Mouse (Mus musculus): ENCODE data around the gene Pink1. TPM values are rescaled to one million over a fixed set of nuclear protein-coding genes. Genes with fewer than 3 reads are reported as not detected.
"Not testable (repeated sequence)": the region's sequence is repeated elsewhere in the genome, so short reads cannot be mapped to it uniquely, and the experiment has no call there.

The Pink1 gene
- polyA plus RNA-seq, 1 experiment from 2014 or later, result 50.5 TPM

DNA sequence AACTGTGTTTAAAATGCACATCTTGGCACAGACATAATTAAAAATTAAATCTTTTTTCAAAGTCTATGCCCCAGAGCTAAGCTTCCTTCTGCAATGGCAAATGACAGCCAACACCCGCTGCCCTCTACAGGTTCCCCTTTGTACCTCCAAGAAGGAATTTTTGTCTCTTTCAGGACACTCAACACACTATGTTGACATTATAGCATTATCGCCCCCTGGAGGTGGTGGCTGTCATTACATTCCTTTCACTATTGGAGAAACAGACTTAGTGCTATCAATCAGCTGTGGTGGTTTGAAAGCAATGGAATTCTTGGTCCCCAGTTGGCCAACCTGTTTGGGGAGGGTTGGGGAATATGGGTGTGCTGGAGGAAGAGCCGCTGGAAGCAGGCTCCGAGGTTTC is 13.9 kb upstream of the Pink1 start:
- Histone ChIP-seq H3K27me3 (no peaks in the 10 kb centered on the region), H3K4me2 (replicated peaks) (no peak overlapping the region), H3K4me3 (no peak overlapping the region), H3K27ac (no peak overlapping the region), H3K9ac (no peak overlapping the region), H3K4me1 (peaks cover 13% of the 10 kb centered on the region), H3K9me3 (no peaks in the 10 kb centered on the region), H3K36me3 (no peaks in the 10 kb centered on the region)
- ATAC-seq (ENCODE audit: low FRiP score, low read depth), result no peak
- 29% methylated on average over 4 of the region's 4 CpGs for WGBS

DNA sequence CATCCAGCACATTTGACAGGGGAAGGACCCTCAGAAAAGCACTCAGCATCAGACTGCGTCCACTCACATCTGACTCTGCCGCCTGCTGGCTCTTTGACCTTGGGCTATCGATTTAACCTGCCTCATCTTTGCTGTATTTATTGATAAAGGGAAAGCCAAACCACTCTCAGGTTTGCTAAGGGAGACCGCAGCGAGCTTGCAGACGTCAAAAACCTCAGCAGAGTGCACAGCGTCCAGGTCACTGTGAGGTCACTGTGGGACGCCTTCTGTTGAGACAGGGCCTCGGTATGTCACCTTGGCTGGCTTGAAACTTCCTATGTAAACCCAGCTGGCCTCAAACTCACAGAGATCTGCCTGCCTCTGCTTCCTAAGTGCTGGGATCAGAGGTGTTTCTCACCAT is 11.2 kb upstream of the Pink1 start:
- H3K9me3 ChIP-seq, result no peaks in the 10 kb centered on the region
- 79% methylated on average over 9 of the region's 9 CpGs for WGBS
- peaks cover under 1% of the 10 kb centered on the region; the same call in 1 of the 2 replicates for H3K27me3 ChIP-seq
- ATAC-seq (ENCODE audit: low FRiP score, low read depth), result no peak
- no peak overlapping the region for H3K4me3 ChIP-seq
- no peak overlapping the region for H3K9ac ChIP-seq
- H3K4me2 ChIP-seq (replicated peaks), result no peak overlapping the region
- H3K4me1 ChIP-seq, result no peaks in the 10 kb centered on the region
- H3K27ac ChIP-seq, result no peak overlapping the region
- H3K36me3 ChIP-seq, result no peaks in the 10 kb centered on the region

DNA sequence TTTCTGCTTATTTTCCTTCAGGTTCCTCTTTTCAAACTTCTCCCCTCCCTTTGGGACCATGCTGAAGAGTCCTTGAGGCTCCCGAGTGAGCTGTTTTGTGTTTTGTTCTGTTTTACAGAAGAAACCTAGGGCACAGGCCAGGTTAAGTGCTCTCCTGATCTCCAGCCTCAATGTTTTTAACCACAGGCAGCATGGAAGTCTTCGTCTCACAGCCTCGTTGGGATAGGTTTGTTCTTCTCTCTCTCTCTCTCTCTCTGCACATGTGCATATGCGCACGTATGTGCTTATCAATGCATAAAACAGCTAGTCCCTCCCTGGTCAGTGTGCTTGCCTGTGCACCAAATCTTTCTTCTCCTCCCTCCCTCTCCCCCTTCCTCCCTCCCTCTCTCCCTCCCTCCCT is 10.8 kb upstream of the Pink1 start:
- H3K36me3 ChIP-seq, result no peaks in the 10 kb centered on the region
- no peak overlapping the region for H3K27ac ChIP-seq
- H3K4me2 ChIP-seq (replicated peaks), result no peak overlapping the region
- peaks cover 5% of the 10 kb centered on the region for H3K27me3 ChIP-seq
- no peak overlapping the region for H3K9ac ChIP-seq
- H3K9me3 ChIP-seq, result no peaks in the 10 kb centered on the region
- WGBS, result 73% methylated on average over 5 of the region's 5 CpGs
- H3K4me3 ChIP-seq, result no peak overlapping the region
- ATAC-seq (ENCODE audit: low FRiP score, low read depth), result no peak
- H3K4me1 ChIP-seq, result no peaks in the 10 kb centered on the region

DNA sequence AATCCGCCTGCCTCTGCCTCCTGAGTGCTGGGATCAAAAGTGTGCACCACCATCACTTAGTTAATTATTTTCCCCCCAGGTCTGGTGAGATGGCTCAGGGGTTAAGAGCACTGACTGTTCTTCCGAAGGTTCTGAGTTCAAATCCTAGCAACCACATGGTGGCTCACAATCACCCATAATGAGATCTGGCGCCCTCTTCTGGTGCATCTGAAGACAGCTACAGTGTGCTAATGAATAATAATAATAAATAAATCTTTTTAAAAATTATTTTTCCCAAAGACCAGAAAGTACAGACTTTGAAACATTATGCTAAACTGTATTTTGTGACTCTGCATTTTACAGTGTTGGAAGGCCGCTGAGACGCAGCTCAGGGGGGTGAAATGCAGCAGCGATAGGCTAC is 9.5 kb upstream of the Pink1 start:
- Histone ChIP-seq H3K9me3 (no peaks in the 10 kb centered on the region), H3K27me3 (peaks cover 16% of the 10 kb centered on the region), H3K4me3 (no peak overlapping the region), H3K27ac (no peak overlapping the region), H3K9ac (no peak overlapping the region), H3K36me3 (no peaks in the 10 kb centered on the region), H3K4me1 (no peaks in the 10 kb centered on the region), H3K4me2 (replicated peaks) (no peak overlapping the region)
- ATAC-seq (ENCODE audit: low FRiP score, low read depth), result no peak
- WGBS, result 86% methylated on average over 6 of the region's 6 CpGs

DNA sequence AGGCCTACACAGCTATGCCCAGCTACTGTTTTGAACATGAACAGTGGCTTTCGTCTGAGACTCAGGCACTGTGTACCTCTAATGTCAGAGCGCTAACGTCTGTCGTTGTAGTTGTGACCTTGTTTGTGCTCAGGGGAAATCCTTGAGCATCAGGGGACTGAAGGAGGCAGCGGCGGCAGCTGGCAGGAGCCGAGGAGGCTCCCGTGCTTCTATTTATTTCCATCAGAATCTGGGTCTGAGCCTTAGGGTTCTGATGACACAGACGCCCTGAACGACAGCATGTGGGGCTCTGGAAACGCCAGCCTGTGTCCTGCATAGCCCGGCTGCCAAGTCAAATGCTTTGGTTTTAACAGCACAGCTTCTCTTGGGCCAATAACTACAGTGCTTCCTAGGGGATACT is 8.9 kb upstream of the Pink1 start:
- Histone ChIP-seq H3K4me2 (replicated peaks) (no peak overlapping the region), H3K4me3 (no peak overlapping the region), H3K27ac (no peak overlapping the region), H3K27me3 (peaks cover 16% of the 10 kb centered on the region), H3K36me3 (no peaks in the 10 kb centered on the region), H3K9ac (no peak overlapping the region), H3K9me3 (no peaks in the 10 kb centered on the region), H3K4me1 (no peaks in the 10 kb centered on the region; the same call in 1 of the 2 replicates)
- ATAC-seq (ENCODE audit: low FRiP score, low read depth), result no peak
- 81% methylated on average over 12 of the region's 12 CpGs for WGBS

DNA sequence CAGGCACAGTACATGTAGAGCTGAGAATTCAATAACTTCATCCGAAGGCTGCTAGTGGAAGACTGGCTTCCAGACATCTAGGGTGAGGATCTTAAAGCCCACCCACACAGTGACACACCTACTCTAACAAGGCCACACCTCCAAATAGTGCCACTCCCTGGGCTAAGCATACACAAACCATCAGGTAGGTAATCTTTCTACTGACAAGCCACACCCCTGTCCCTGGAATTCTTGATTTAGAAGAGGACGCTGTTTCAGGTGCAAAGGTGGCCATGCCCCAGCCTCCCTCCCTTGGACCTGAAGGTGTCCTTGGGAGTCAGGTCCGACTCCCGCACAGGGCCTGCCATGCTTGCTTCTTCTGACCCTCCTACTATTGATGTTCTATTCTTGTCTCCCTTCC is 7.0 kb upstream of the Pink1 start:
- Histone ChIP-seq H3K4me3 (no peak overlapping the region), H3K9ac (no peak overlapping the region), H3K36me3 (no peaks in the 10 kb centered on the region), H3K9me3 (peaks cover 4% of the 10 kb centered on the region; the same call in 1 of the 2 replicates), H3K27me3 (peaks cover 16% of the 10 kb centered on the region), H3K4me1 (no peaks in the 10 kb centered on the region; the same call in 1 of the 2 replicates), H3K27ac (no peak overlapping the region), H3K4me2 (replicated peaks) (no peak overlapping the region)
- WGBS, result 88% methylated on average over 4 of the region's 4 CpGs
- ATAC-seq (ENCODE audit: low FRiP score, low read depth), result no peak

DNA sequence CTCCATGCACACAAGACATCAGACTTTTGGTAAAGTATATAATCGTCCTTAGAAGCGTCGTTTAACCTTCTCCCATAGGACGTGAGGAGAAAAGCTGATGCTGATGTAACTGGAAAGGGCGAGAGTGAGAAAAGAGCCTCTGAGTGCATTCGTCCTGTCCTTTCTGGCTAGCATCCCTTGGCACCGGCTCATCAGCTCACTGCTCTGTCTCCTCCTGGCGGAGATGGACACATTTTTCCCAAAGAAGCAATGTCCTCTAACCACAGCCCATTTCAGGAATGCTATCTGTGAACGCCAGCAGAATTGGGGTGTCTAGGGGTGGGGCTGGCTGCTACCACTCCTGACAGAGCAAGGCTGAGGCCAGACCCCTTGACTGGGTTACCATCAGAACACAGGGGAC is 5.5 kb upstream of the Pink1 start:
- no peaks in the 10 kb centered on the region for H3K36me3 ChIP-seq
- no peaks in the 10 kb centered on the region; the same call in 1 of the 2 replicates for H3K4me1 ChIP-seq
- no peak overlapping the region for H3K9ac ChIP-seq
- no peak overlapping the region for H3K4me3 ChIP-seq
- no peak overlapping the region for H3K27ac ChIP-seq
- WGBS, result 82% methylated on average over 9 of the region's 9 CpGs
- peaks cover 16% of the 10 kb centered on the region for H3K27me3 ChIP-seq
- ATAC-seq (ENCODE audit: low FRiP score, low read depth), result no peak
- H3K4me2 ChIP-seq (replicated peaks), result no peak overlapping the region
- peaks cover 5% of the 10 kb centered on the region; the same call in 1 of the 2 replicates for H3K9me3 ChIP-seq

DNA sequence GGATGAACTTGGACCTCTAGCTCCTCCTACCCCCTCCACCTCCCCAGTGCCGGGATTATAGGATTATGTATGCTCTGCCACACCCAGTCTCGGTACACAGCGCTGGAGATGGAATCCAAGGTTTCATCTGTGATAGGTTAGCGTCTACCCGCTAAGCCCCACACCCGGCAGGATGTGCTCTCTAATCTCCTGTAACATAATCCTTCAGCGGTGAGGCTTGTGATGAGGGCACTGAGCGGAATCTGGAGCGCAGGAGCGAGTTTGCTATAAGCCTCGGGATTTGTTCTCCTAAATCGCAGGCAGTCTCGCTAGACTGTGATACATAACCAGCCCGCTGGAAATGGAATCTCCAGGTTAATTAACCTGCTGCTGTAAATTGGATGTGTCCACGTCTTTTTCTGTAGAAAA is 4.2 kb upstream of the Pink1 start:
- no peak for ATAC-seq (ENCODE audit: low FRiP score, low read depth)
- no peak overlapping the region for H3K4me2 ChIP-seq (replicated peaks)
- peaks cover 4% of the 10 kb centered on the region; the same call in 1 of the 2 replicates for H3K4me1 ChIP-seq
- H3K9me3 ChIP-seq, result peaks cover 5% of the 10 kb centered on the region; the same call in 1 of the 2 replicates
- H3K36me3 ChIP-seq, result no peaks in the 10 kb centered on the region
- no peak overlapping the region for H3K27ac ChIP-seq
- H3K27me3 ChIP-seq, result peaks cover 16% of the 10 kb centered on the region
- H3K4me3 ChIP-seq, result no peak overlapping the region
- WGBS, result 17% methylated on average over 15 of the region's 15 CpGs
- H3K9ac ChIP-seq, result 0 out of 2 replicates have a peak overlapping the region, but pooled peaks have one; percentile 13

DNA sequence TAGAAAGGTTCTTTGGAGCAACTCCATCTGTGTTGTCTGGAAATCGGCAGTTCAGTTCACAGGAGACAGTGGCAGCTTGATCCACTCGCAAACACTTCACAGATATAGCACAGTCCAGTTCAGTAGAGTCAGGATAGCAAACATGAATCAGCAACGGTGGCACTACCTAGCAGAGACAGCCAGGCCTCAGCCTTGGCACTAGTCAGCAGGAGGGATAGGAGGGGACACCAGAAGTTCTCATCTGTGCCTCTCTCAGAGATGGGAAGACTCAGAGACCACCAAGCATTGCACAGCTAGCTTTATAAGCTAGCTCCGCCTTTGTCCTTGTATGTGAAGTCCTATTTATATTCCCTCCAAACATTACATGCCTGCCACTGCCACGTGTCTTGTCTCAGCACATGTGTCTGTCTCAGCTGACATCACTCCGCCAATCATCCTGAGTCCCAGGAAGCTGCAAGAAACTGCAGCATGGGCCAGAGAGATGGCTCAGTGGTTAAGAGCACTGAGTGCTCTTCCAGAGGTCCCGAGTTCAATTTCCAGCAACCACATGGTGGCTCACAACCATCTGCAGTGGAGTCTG is 1.9 kb upstream of the Pink1 start:
- Histone ChIP-seq H3K4me1 (peaks cover 7% of the 10 kb centered on the region; the same call in 1 of the 2 replicates), H3K4me3 (peak overlapping the region; percentile 38), H3K27me3 (peaks cover 16% of the 10 kb centered on the region), H3K36me3 (no peaks in the 10 kb centered on the region), H3K9ac (peak overlapping the region; percentile 51), H3K9me3 (peaks cover 5% of the 10 kb centered on the region; the same call in 1 of the 2 replicates), H3K4me2 (replicated peaks) (peak overlapping the region; percentile 60), H3K27ac (peak overlapping the region; percentile 48; the same call in 1 of the 2 replicates)
- WGBS, result 70% methylated on average over 7 of the region's 7 CpGs
- ATAC-seq (ENCODE audit: low FRiP score, low read depth), result no peak

DNA sequence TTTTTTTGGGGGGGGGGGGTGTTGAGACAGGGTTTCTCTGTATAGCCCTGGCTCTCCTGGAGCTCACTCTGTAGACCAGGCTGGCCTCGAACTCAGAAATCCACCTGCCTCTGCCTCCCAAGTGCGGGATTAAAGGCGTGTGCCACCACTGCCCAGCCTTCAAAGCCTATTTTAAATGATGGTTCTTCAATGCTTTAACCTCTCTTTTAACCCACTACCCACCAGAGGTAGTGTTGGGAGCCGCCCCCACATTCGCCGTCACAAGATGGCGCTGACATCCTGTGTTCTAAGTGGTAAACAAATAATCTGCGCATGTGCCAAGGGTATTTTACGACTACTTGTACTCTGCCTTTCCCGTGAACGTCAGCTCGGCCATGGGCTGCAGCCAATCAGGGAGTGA is 1.0 kb upstream of the Pink1 start:
- H3K27ac ChIP-seq; H3K4me2 ChIP-seq (replicated peaks); H3K4me1 ChIP-seq; H3K36me3 ChIP-seq; H3K9ac ChIP-seq; H3K4me3 ChIP-seq; ATAC-seq (ENCODE audit: low FRiP score, low read depth); H3K9me3 ChIP-seq: not testable (repeated sequence)
- H3K27me3 ChIP-seq, result peaks cover 14% of the 10 kb centered on the region
- WGBS, result 58% methylated on average over 9 of the region's 12 CpGs

DNA sequence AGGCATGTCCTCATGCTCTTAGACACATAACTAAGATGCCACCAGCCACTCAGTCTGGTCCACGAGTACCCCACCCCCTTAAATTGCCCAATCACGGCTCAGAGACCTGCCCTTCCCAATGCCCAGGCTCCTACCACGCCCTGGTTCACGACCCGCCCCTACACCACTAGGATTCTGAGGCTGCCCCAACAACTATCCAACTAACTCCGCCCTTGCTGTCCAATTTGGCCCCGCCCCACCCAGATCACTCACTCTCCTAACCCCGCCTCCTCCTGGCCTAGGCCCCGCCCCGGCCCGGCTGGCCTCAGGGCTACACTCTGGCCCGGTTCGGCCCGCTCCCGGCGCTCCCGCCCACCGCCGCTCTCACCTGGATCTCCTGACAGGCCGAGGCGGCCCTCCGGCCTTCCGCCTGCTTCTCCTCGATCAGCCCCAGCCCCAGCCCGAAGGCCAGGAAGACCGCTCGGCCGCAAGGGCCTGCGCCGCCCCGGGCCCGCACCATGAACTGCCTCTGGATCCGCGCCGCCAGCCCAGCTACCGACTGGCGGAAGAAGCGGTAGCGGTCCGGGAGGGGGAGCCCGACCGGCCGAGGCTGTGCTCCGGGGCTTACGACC is 536 bp downstream of the Pink1 start:
- Histone ChIP-seq H3K9ac (peak overlapping the region; percentile 95), H3K27me3 (no peaks in the 10 kb centered on the region), H3K36me3 (peaks cover 3% of the 10 kb centered on the region), H3K27ac (peak overlapping the region; percentile 96), H3K4me2 (replicated peaks) (peak overlapping the region; percentile 66), H3K9me3 (peaks cover 5% of the 10 kb centered on the region; the same call in 1 of the 2 replicates), H3K4me3 (peak overlapping the region; percentile 95), H3K4me1 (peaks cover 7% of the 10 kb centered on the region; the same call in 1 of the 2 replicates)
- ATAC-seq (ENCODE audit: low FRiP score, low read depth), result peak; percentile 87
- WGBS, result 2% methylated on average over 33 of the region's 45 CpGs

DNA sequence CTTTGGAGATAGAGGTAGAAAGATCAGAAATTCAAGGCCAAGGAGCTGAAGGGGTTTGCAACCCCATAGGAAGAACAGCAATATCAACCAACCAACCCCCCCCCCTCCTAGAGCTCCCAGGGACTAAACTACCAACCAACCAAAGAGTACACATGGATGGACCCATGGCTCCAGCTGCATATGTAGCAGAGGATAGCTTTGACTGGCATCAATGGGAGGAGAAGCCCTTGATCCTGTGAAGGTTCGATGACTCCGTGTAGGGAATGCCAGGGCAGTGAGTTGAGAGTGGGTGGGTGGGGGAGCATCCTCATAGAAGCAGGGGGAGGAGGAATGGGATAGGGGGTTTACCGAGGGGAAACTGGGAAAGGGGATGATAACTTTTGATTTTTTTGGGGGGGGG is 1.7 kb downstream of the Pink1 start:
- Histone ChIP-seq H3K4me3 (no peak overlapping the region), H3K27ac (no peak overlapping the region), H3K4me2 (replicated peaks) (no peak overlapping the region), H3K36me3 (peaks cover 9% of the 10 kb centered on the region), H3K4me1 (peaks cover 7% of the 10 kb centered on the region; the same call in 1 of the 2 replicates), H3K27me3 (no peaks in the 10 kb centered on the region), H3K9ac (no peak overlapping the region), H3K9me3 (peaks cover 5% of the 10 kb centered on the region; the same call in 1 of the 2 replicates)
- ATAC-seq (ENCODE audit: low FRiP score, low read depth), result no peak
- 87% methylated on average over 3 of the region's 3 CpGs for WGBS
